Mouse (Mus musculus): ENCODE results near the gene Vasp. TPM values are rescaled to one million over a fixed set of nuclear protein-coding genes. Genes with fewer than 3 reads are reported as not detected.

The Vasp gene
- 92.5 and 108 TPM in 2 replicates for total RNA-seq (2012; rRNA removed)

DNA sequence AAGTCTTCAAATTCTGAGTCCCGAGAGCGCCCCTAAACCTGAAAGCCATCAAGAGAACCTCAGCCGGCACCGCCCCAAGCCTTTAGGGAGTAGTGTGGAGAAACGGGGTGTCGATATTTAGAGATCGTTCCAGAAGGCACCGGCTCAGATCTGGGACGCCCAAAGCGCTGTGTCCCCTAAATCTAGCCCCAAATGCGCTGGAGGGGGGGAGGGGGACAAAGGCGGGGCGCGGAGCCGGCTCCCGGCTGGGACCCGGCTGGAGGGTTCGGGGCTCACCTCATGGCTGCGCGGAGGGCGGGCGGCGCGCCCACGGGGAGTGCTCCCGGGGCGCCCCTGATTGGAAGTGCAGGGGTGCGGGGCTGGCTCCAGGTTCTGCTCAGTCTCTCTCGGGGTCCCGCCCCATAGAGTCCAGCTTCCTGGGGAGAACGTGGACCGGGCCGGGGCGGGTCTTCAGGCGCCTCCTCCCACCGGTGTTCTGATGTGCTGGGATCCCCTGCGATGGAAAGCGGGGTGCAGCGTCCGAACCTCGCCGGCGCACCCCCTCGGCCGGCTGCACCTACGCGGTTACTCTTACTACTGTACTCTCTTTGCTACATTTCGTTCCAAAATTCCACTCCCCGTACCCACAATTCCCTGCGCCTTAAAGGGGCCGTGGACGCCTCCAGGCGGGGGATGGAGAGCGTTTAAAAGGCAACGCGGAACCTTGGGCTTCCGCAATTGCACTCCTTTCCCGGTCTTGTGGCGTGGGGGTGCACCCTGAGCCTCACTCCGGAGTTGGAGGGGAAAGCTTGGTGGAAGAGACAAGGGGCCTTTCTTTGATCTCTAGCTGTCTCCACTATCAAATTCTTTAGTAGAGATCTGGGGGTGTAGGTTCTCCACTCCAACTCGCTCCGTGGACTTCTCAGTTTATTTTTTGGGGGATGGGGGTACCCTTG lies at the start of gene Vasp:
Gene Vasp, minus strand, starts transcription at position 580 of the 935 bp plus-strand sequence.
- H3K9me3 ChIP-seq (ENCODE audit: control insufficient read depth, insufficient read depth, low read depth, low read length), result no peaks in the 10 kb centered on the region
- peak within 1 kb of the TSS; percentile 98 for H3K9ac ChIP-seq (ENCODE audit: insufficient read depth, low read depth, low read length, poor library complexity, severe bottlenecking)
- peaks cover 7 to 13% of the 10 kb centered on the region in 2 experiments; a peak in 2 of 4 replicates for H3K4me1 ChIP-seq (ENCODE audit: control insufficient read depth in 2 of 2, insufficient read depth in 2 of 2, low read length in 2 of 2, poor library complexity in 1 of 2)
- peak within 1 kb of the TSS; percentile 100 for H3K27ac ChIP-seq (ENCODE audit: insufficient read depth, low read depth, low read length, poor library complexity, severe bottlenecking)
- DNase-seq (ENCODE audit: low read depth, low spot score), result no peak
- in situ Hi-C loops (cut with MboI; ENCODE audit: low sequenced_read_pairs in 2 of 2, unreplicated experiment in 2 of 2), result no loop called here
- H3K36me3 ChIP-seq (ENCODE audit: control insufficient read depth, insufficient read depth, low read length, poor library complexity, severe bottlenecking), result peaks cover 10% of the 10 kb centered on the region; the same call in 1 of the 2 replicates
- TF ChIP-seq MAFK (IDR thresholded peaks at IDR 0.05; ENCODE audit: insufficient read depth, low read depth, low read length), result no peak
- TF ChIP-seq HCFC1 (IDR thresholded peaks at IDR 0.05; ENCODE audit: borderline replicate concordance, insufficient read depth, low read length), result peak; percentile 53; the same call in 1 of the 2 replicates
- peak within 1 kb of the TSS; percentile 86 to 98 for H3K4me3 ChIP-seq (ENCODE audit: insufficient read depth in 1 of 2, low read depth in 1 of 2, low read length in 2 of 2, poor library complexity in 1 of 2, severe bottlenecking in 1 of 2)

DNA sequence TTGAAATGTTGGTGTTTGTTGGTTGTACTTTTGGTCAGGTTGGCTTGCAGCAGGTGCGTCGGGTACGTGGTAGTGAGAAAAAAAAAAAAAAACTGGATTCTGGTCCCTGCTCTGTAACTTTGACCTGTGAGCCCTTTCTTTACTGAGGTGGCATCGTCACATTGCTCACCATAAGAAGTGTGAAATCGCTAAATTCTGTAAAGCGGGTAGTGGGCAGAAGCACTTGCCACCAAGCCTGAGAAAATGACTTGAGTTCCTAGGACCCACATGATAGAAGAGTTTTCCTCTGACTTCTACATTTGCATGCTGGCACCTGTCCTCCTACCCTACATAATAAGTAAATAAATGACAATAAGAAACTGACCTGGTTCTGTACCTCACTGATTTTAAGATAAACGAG lies 49.0 kb upstream of the Vasp start:
- no peak for TF ChIP-seq ZC3H11A (IDR thresholded peaks at IDR 0.05; ENCODE audit: borderline replicate concordance, low read depth, low read length)
- TF ChIP-seq MAFK (IDR thresholded peaks at IDR 0.05; ENCODE audit: insufficient read depth, low read depth, low read length), result no peak
- TF ChIP-seq HCFC1 (IDR thresholded peaks at IDR 0.05; ENCODE audit: borderline replicate concordance, insufficient read depth, low read length), result no peak
- TF ChIP-seq CHD2 (IDR thresholded peaks at IDR 0.05; ENCODE audit: low read depth, low read length), result no peak
- TF ChIP-seq ZNF384 (IDR thresholded peaks at IDR 0.05; ENCODE audit: low read depth, low read length), result no peak
- DNase-seq (ENCODE audit: low read depth, low spot score), result no peak
- no peak overlapping the region for H3K4me3 ChIP-seq (ENCODE audit: insufficient read depth in 1 of 2, low read depth in 1 of 2, low read length in 2 of 2, poor library complexity in 1 of 2, severe bottlenecking in 1 of 2)
- H3K4me1 ChIP-seq (ENCODE audit: control insufficient read depth in 2 of 2, insufficient read depth in 2 of 2, low read length in 2 of 2, poor library complexity in 1 of 2), result peaks cover 0 to 4% of the 10 kb centered on the region in 2 experiments; a peak in 1 of 4 replicates
- no peak overlapping the region for H3K27ac ChIP-seq (ENCODE audit: insufficient read depth, low read depth, low read length, poor library complexity, severe bottlenecking)
- no peaks in the 10 kb centered on the region for H3K36me3 ChIP-seq (ENCODE audit: control insufficient read depth, insufficient read depth, low read length, poor library complexity, severe bottlenecking)
- no peaks in the 10 kb centered on the region for H3K9me3 ChIP-seq (ENCODE audit: control insufficient read depth, insufficient read depth, low read depth, low read length)
- in situ Hi-C loops (cut with MboI; ENCODE audit: low sequenced_read_pairs in 2 of 2, unreplicated experiment in 2 of 2), result no loop called here
- H3K9ac ChIP-seq (ENCODE audit: insufficient read depth, low read depth, low read length, poor library complexity, severe bottlenecking), result no peak overlapping the region

DNA sequence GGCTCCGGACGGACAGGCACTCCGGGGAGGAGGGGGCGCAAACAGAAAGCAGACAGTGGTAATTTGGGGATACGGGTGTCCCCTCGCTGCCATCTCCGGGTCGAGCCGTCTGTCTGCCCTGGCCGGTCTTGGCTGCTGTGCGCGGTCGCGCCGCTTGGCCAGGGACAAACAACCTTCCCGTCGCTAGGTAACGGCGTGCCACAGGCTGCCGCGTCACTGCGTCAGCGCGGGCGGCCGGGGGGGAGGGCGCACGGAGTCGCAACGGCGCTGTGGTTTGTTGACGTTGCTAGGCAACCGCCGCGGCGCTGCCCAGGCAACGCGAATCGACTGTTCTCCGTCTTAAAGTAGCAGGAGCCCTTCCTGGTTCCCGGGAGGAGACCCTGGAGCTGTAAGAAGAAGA lies 48.3 kb upstream of the Vasp start:
- Histone ChIP-seq H3K27ac (ENCODE audit: insufficient read depth, low read depth, low read length, poor library complexity, severe bottlenecking) (peak overlapping the region; percentile 32; the same call in 1 of the 2 replicates), H3K9ac (ENCODE audit: insufficient read depth, low read depth, low read length, poor library complexity, severe bottlenecking) (peak overlapping the region; percentile 73; the same call in 1 of the 2 replicates), H3K9me3 (ENCODE audit: control insufficient read depth, insufficient read depth, low read depth, low read length) (no peaks in the 10 kb centered on the region), H3K4me1 (ENCODE audit: control insufficient read depth in 2 of 2, insufficient read depth in 2 of 2, low read length in 2 of 2, poor library complexity in 1 of 2) (peaks cover 0 to 4% of the 10 kb centered on the region in 2 experiments; a peak in 1 of 4 replicates), H3K36me3 (ENCODE audit: control insufficient read depth, insufficient read depth, low read length, poor library complexity, severe bottlenecking) (no peaks in the 10 kb centered on the region), H3K4me3 (ENCODE audit: insufficient read depth in 1 of 2, low read depth in 1 of 2, low read length in 2 of 2, poor library complexity in 1 of 2, severe bottlenecking in 1 of 2) (peak overlapping the region; percentile 59 to 68)
- DNase-seq (ENCODE audit: low read depth, low spot score), result peak; percentile 86
- in situ Hi-C loops (cut with MboI; ENCODE audit: low sequenced_read_pairs in 2 of 2, unreplicated experiment in 2 of 2), result no loop called here
- TF ChIP-seq MAFK (IDR thresholded peaks at IDR 0.05; ENCODE audit: insufficient read depth, low read depth, low read length) (no peak), HCFC1 (IDR thresholded peaks at IDR 0.05; ENCODE audit: borderline replicate concordance, insufficient read depth, low read length) (no peak), ZC3H11A (IDR thresholded peaks at IDR 0.05; ENCODE audit: borderline replicate concordance, low read depth, low read length) (no peak), CHD2 (IDR thresholded peaks at IDR 0.05; ENCODE audit: low read depth, low read length) (no peak), ZNF384 (IDR thresholded peaks at IDR 0.05; ENCODE audit: low read depth, low read length) (no peak)

DNA sequence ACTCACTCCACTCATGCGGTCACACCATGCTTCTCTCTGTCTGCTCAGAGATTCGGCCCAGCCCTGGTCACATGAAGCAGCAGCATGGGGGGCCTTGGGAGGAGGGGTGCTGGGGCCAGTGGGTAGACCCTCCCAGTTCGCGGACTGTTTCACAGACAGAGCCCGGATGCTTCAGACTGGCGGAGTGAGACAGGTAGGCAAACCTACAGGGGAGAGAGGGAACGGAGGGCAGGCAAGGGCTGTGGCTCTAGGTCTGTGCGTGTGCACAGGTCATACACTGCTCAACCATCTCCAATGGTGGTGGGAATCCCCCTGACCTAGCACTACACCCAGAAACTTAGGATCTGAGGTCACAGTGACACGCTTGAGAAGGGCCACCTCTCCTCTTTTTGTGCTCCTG lies 47.8 kb upstream of the Vasp start:
- Histone ChIP-seq H3K36me3 (ENCODE audit: control insufficient read depth, insufficient read depth, low read length, poor library complexity, severe bottlenecking) (no peaks in the 10 kb centered on the region), H3K4me3 (ENCODE audit: insufficient read depth in 1 of 2, low read depth in 1 of 2, low read length in 2 of 2, poor library complexity in 1 of 2, severe bottlenecking in 1 of 2) (peak overlapping the region; percentile 59 to 68), H3K4me1 (ENCODE audit: control insufficient read depth in 2 of 2, insufficient read depth in 2 of 2, low read length in 2 of 2, poor library complexity in 1 of 2) (peaks cover 0 to 4% of the 10 kb centered on the region in 2 experiments; a peak in 1 of 4 replicates), H3K27ac (ENCODE audit: insufficient read depth, low read depth, low read length, poor library complexity, severe bottlenecking) (peak overlapping the region; percentile 32; the same call in 1 of the 2 replicates), H3K9ac (ENCODE audit: insufficient read depth, low read depth, low read length, poor library complexity, severe bottlenecking) (peak overlapping the region; percentile 73; the same call in 1 of the 2 replicates), H3K9me3 (ENCODE audit: control insufficient read depth, insufficient read depth, low read depth, low read length) (no peaks in the 10 kb centered on the region)
- DNase-seq (ENCODE audit: low read depth, low spot score), result no peak
- no peak for TF ChIP-seq CHD2 (IDR thresholded peaks at IDR 0.05; ENCODE audit: low read depth, low read length)
- TF ChIP-seq HCFC1 (IDR thresholded peaks at IDR 0.05; ENCODE audit: borderline replicate concordance, insufficient read depth, low read length), result no peak
- no peak for TF ChIP-seq ZNF384 (IDR thresholded peaks at IDR 0.05; ENCODE audit: low read depth, low read length)
- TF ChIP-seq MAFK (IDR thresholded peaks at IDR 0.05; ENCODE audit: insufficient read depth, low read depth, low read length), result no peak
- in situ Hi-C loops (cut with MboI; ENCODE audit: low sequenced_read_pairs in 2 of 2, unreplicated experiment in 2 of 2), result no loop called here

Data from ES-E14 (cell line).